In the genomic region with DNA sequence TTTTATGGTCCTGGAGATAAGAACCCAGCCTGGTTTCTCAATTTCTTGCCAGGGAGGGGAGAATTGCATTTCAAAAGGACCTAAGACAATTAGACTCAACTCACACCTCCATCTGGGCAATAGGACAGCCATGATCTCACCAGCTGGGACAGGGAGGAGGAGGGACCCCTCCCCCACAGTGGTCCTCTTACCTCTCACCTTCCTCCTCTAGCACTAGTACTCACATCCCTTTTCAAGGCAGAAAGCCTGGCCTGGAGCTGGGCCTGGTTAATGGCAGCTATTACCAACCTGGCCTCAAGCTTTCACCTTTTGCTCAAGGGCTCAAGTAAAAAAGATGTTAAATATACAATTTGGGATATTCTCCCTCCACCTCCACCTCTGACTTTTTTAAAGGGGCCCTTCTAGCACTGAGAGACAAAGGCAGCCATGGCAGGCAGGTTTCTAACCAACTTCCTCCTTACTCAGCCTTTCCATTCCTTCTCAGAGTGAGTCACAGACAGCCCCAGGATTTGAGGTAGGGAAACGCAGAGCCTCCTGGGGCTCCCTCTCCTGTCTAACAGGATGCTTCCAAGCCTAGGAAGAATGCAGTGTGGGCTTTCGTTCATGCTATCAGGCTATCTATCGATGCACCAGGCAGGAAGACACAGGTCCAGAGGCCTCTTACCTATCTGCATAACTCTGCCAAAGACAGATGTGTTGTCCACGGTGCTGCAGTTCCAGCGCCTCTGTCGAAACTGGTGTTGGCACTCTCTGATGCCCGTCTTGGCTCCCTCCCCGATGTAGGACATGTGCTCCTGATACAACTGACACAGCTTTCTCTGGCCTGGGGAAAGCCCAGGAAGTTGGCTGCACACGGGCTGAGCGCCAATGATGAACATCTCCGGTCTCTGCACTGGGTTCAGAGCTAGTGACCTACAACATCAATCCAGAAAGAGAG, we compare ENCODE assay signal across 19 mouse cellular contexts. TPM values are rescaled to one million over a fixed set of nuclear protein-coding genes. Genes with fewer than 3 reads are reported as not detected.
DNase-seq lines count a peak whose midpoint lies in the region; TF ChIP-seq lines count a peak whose summit lies in the region.
"Had no signal": no experiment of that assay in that cellular context is flagged by ENCODE, and none has a peak within 500 bp of the region (broad histone marks: within the 10 kb centered on the region; RNA-seq: fewer than 3 reads in every experiment).

No protein-coding gene starts in this region.

- no peaks in the 10 kb centered on the region for H3K36me3 ChIP-seq in kidney, adult 2 months (ENCODE audit: control insufficient read depth, insufficient read depth, low read length)
- no peaks in the 10 kb centered on the region for H3K36me3 ChIP-seq in thymus, adult 2 months (ENCODE audit: control insufficient read depth, insufficient read depth, low read length)
- H3K36me3 ChIP-seq: midbrain, embryonic 10.5 days; neural tube, embryonic 13.5 days; stomach, embryonic 15.5 days had no signal

- WGBS in kidney, adult 2 months, result 62% methylated on average over 11 of the region's 11 CpGs
- WGBS in thymus, adult 2 months, result 81% methylated on average over 11 of the region's 11 CpGs

- no peak overlapping the region for H3K27ac ChIP-seq in kidney, adult 2 months (ENCODE audit: insufficient read depth, low read depth, low read length)
- no peak overlapping the region for H3K27ac ChIP-seq in thymus, adult 2 months (ENCODE audit: control insufficient read depth, insufficient read depth, low read length)
- H3K27ac ChIP-seq: forebrain, embryonic 10.5 days; midbrain, embryonic 10.5 days; neural tube, embryonic 13.5 days; stomach, embryonic 15.5 days had no signal

- no peak for TF ChIP-seq CTCF in kidney, adult 2 months (conservative IDR thresholded peaks at IDR 0.05; ENCODE audit: insufficient read depth, insufficient read length, low read depth, low read length)
- no peak for TF ChIP-seq CTCF in thymus, adult 2 months (IDR thresholded peaks at IDR 0.05; ENCODE audit: borderline replicate concordance, control insufficient read depth, extremely low read depth, insufficient read depth, low read length, poor library complexity)

- peaks cover 5% of the 10 kb centered on the region; the same call in 1 of the 2 replicates for H3K4me1 ChIP-seq in kidney, adult 2 months (ENCODE audit: control insufficient read depth, insufficient read depth, low read length)
- peaks cover 17% of the 10 kb centered on the region for H3K4me1 ChIP-seq in thymus, adult 2 months (replicated peaks; ENCODE audit: control insufficient read depth, insufficient read depth, low read length)

- no peaks in the 10 kb centered on the region for H3K27me3 ChIP-seq in kidney, adult 2 months (replicated peaks; ENCODE audit: control insufficient read depth, insufficient read depth, low read length)
- no peaks in the 10 kb centered on the region for H3K27me3 ChIP-seq in thymus, adult 2 months (ENCODE audit: control insufficient read depth, insufficient read depth, low read length)
- H3K27me3 ChIP-seq: stomach, embryonic 15.5 days had no signal

- H3K4me3 ChIP-seq in kidney, adult 2 months (ENCODE audit: insufficient read depth, low read depth, low read length), result no peak overlapping the region
- no peak overlapping the region for H3K4me3 ChIP-seq in thymus, adult 2 months (ENCODE audit: control insufficient read depth, insufficient read depth, low read length)
- H3K4me3 ChIP-seq: forebrain, embryonic 10.5 days; midbrain, embryonic 10.5 days; neural tube, embryonic 13.5 days; stomach, embryonic 15.5 days had no signal

- intact Hi-C loops in heart, postnatal 14 days (cut with DNase I), result loop anchor here (2.0 kb wide), 1 partner anchor 27 kb away; no protein-coding TSS in a partner anchor
- intact Hi-C loops in heart, postnatal 25 days (cut with DNase I), result loop anchor here (10.0 kb wide), 1 partner anchor 521 kb away; no protein-coding TSS in a partner anchor

- DNase-seq in adrenal gland, adult 2 months, result peak; percentile 62
- no peak for DNase-seq in adrenal gland, adult 18-20 months (ENCODE audit: low spot score in 2 of 2)
- peak; percentile 42 to 45 for DNase-seq in heart, postnatal 14 days
- DNase-seq in heart, postnatal 25 days (ENCODE audit: low spot score), result no peak
- peak; percentile 77 for DNase-seq in adrenal gland, postnatal 14 days
- DNase-seq in lung, postnatal 36 days, result no peak
- no peak for DNase-seq in kidney, adult 2 months
- DNase-seq in thymus, adult 2 months, result no peak
- DNase-seq: B cell, adult 2 months; cerebellum, adult 9-11 months; kidney, adult 18-20 months; kidney, postnatal 14 days; layer of hippocampus, adult 9-11 months; lung, postnatal 14 days; spleen, adult 18-20 months had no signal

- TF ChIP-seq POLR2A in kidney, adult 2 months (IDR thresholded peaks at IDR 0.05; ENCODE audit: low read depth, low read length), result no peak
- TF ChIP-seq POLR2A in thymus, adult 2 months (IDR thresholded peaks at IDR 0.05; ENCODE audit: control insufficient read depth, extremely low read depth, insufficient read depth, low read length, poor library complexity), result no peak

RNA-seq across cellular contexts. Expression of gene Adipor2, which starts 28.4 kb away (rescaled TPM):
- total RNA-seq in adrenal gland, adult 2 months (2021), result 100 to 1,000 TPM; 194 to 198 TPM
- 55.9 and 62.9 TPM in 2 replicates for polyA plus RNA-seq in adrenal gland, adult 2 months (2012; rRNA removed)
- 100 to 1,000 TPM; 191 to 229 TPM for total RNA-seq in adrenal gland, adult 18-20 months (2021)
- total RNA-seq in heart, postnatal 14 days (2021), result 10 to 100 TPM; 54.8 to 64.1 TPM
- total RNA-seq in heart, postnatal 25 days (2021), result 10 to 100 TPM; 56.1 to 58.0 TPM
- total RNA-seq in adrenal gland, postnatal 14 days (2021), result 158 and 194 TPM in 2 replicates
- 65.7 and 66.6 TPM in 2 replicates for polyA plus RNA-seq in kidney, adult 2 months (2012; rRNA removed)
- 63.8 and 70.7 TPM in 2 replicates for polyA plus RNA-seq in thymus, adult 2 months (2012; rRNA removed)

RNA-seq across cellular contexts. Expression of gene Fbxl14, which starts 33.5 kb away (rescaled TPM):
- total RNA-seq in adrenal gland, adult 2 months (2021), result 10 to 100 TPM; 31.9 to 36.9 TPM
- 104 and 107 TPM in 2 replicates for polyA plus RNA-seq in adrenal gland, adult 2 months (2012; rRNA removed)
- total RNA-seq in adrenal gland, adult 18-20 months (2021), result 10 to 100 TPM; 31.7 to 34.1 TPM
- total RNA-seq in heart, postnatal 14 days (2021), result 10 to 100 TPM; 15.4 to 16.5 TPM
- total RNA-seq in heart, postnatal 25 days (2021), result 10 to 100 TPM; 15.4 to 15.6 TPM
- 27.4 and 33.5 TPM in 2 replicates for total RNA-seq in adrenal gland, postnatal 14 days (2021)
- polyA plus RNA-seq in kidney, adult 2 months (2012; rRNA removed), result 38.6 and 47.8 TPM in 2 replicates
- polyA plus RNA-seq in thymus, adult 2 months (2012; rRNA removed), result 355 and 394 TPM in 2 replicates

Comparison
In these comparisons a context has a peak if more than half of its experiments do, and no peak if none do; other contexts are left out.
1. DNase-seq: peak in adrenal gland, adult 2 months (single experiment), heart, postnatal 14 days (2 of 2) and adrenal gland, postnatal 14 days (single experiment); none in adrenal gland, adult 18-20 months (0 of 2), heart, postnatal 25 days (single experiment), lung, postnatal 36 days (single experiment), kidney, adult 2 months (single experiment) and thymus, adult 2 months (single experiment).